Mouse (Mus musculus): Measurements from ENCODE around the gene Npepps.

DNA sequence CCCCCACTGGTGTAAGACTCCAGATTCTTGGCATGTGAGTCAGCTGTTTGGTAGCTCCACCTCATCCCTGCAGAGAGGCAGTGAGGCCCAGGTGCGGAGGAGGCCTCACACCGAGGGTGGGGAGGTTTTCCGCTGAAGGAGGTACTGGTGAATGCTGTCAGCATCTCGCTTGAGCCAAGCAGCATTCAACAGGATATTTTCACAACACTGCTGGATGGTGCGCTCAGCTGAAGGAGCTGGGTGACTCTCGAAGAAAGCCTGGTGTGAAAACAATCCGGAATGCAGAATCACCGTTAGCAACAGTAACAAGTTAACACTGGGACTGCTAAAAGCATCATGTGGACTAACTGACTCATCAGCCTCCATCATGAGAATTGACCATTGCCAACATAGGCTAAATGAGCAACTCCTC lies 73.4 kb downstream of the Npepps start:
- TF ChIP-seq POLR2A (IDR thresholded peaks at IDR 0.05; ENCODE audit: borderline replicate concordance, control insufficient read depth, low read depth, low read length) (no peak), CTCF (IDR thresholded peaks at IDR 0.05; ENCODE audit: control insufficient read depth, insufficient read depth, low read length) (no peak)

Measured in bone marrow, adult 2 months (tissue).